Mouse (Mus musculus) liver, adult 2 months (tissue): ENCODE measurements around the gene Emilin3. TPM values are rescaled to one million over a fixed set of nuclear protein-coding genes. Genes with fewer than 3 reads are reported as not detected.

Source experiments
- DNase-seq: peaks from one replicate; pipeline ENCODE4 v3.0.0-alpha.2; 2011; ENCODE audit warnings: low read depth, low spot score; ENCODE audit errors: extremely low read depth
- H3K27ac ChIP-seq: fragments of 200-500 bp; replicated peaks from 2 replicates; pipeline ENCODE4 v1.5.1; 2012; ENCODE audit warnings: low read depth, mild to moderate bottlenecking, control low read depth, inconsistent platforms, low read length; ENCODE audit not compliant: insufficient read depth
- H3K27me3 ChIP-seq: fragments of 200-500 bp; 2 replicates; pipeline ENCODE4 v1.6.1; 2012; ENCODE audit warnings: mild to moderate bottlenecking, moderate library complexity, low read length, inconsistent platforms; ENCODE audit not compliant: control insufficient read depth, insufficient read depth
- H3K36me3 ChIP-seq: fragments of 200-500 bp; 2 replicates; pipeline ENCODE4 v1.6.1; 2012; ENCODE audit warnings: low read length, inconsistent platforms; ENCODE audit not compliant: control insufficient read depth, insufficient read depth
- H3K4me1 ChIP-seq: fragments of 200-500 bp; 2 replicates; pipeline ENCODE4 v1.6.1; 2011; ENCODE audit warnings: low read length; ENCODE audit not compliant: control insufficient read depth, insufficient read depth
- H3K4me3 ChIP-seq: fragments of 200-500 bp; 2 replicates; pipeline ENCODE4 v1.5.1; 2011; ENCODE audit warnings: low read depth, mild to moderate bottlenecking, control low read depth, low read length, moderate library complexity; ENCODE audit not compliant: insufficient read depth
- H3K79me2 ChIP-seq: fragments of 200-500 bp; 2 replicates; pipeline ENCODE4 v1.6.1; 2012; ENCODE audit warnings: inconsistent platforms, mild to moderate bottlenecking, low read length, moderate library complexity; ENCODE audit not compliant: control insufficient read depth, insufficient read depth
- H3K9ac ChIP-seq: fragments of 200-500 bp; 2 replicates; pipeline ENCODE4 v1.6.1; 2012; ENCODE audit warnings: low read depth, mild to moderate bottlenecking, control low read depth, inconsistent platforms, low read length
- CTCF ChIP-seq: fragments of 200-500 bp; IDR thresholded peaks from 2 replicates; pipeline ENCODE4 v1.5.1; 2011; ENCODE audit warnings: low read depth, low read length, control low read depth
- POLR2A ChIP-seq: fragments of 200-500 bp; IDR thresholded peaks from 2 replicates; pipeline ENCODE4 v1.6.1; 2011; ENCODE audit warnings: low read length, control low read depth; ENCODE audit not compliant: insufficient read depth; ENCODE audit errors: extremely low read depth
- WGBS: fragments of 180-500 bp; shearing (Covaris S2); methylation state at CpG from one replicate; pipeline ENCODE4 v1.1.7; 2018; 5-methylcytosine and 5-hydroxymethylcytosine counted together
- polyA plus RNA-seq: library from polyadenylated mRNA; depleted of rRNA; stranded (reverse); fragments of >200 nt; gene quantifications from 2 replicates; pipeline ENCODE4 v1.2.3, GENCODE M21; 2012
- total RNA-seq: library from RNA; depleted of rRNA; stranded (reverse); fragments of >200 nt; gene quantifications from 2 replicates; pipeline ENCODE4 v1.2.3, GENCODE M21; 2014

The Emilin3 gene
- total and polyA plus RNA-seq, 2 experiments, result not detected

GRCm38 (mm10) chr2:160905301-160905700 is 6.8 kb downstream of the Emilin3 start:
- no peak overlapping the region for H3K27ac ChIP-seq
- TF ChIP-seq POLR2A, result no peak
- no peak for TF ChIP-seq CTCF
- no peak for DNase-seq
- H3K79me2 ChIP-seq, result no peaks in the 10 kb centered on the region
- H3K27me3 ChIP-seq, result no peaks in the 10 kb centered on the region
- H3K36me3 ChIP-seq, result no peaks in the 10 kb centered on the region
- H3K9ac ChIP-seq, result no peak overlapping the region
- 96% methylated on average over 12 of the region's 12 CpGs for WGBS
- no peak overlapping the region for H3K4me3 ChIP-seq
- no peaks in the 10 kb centered on the region for H3K4me1 ChIP-seq

DNA sequence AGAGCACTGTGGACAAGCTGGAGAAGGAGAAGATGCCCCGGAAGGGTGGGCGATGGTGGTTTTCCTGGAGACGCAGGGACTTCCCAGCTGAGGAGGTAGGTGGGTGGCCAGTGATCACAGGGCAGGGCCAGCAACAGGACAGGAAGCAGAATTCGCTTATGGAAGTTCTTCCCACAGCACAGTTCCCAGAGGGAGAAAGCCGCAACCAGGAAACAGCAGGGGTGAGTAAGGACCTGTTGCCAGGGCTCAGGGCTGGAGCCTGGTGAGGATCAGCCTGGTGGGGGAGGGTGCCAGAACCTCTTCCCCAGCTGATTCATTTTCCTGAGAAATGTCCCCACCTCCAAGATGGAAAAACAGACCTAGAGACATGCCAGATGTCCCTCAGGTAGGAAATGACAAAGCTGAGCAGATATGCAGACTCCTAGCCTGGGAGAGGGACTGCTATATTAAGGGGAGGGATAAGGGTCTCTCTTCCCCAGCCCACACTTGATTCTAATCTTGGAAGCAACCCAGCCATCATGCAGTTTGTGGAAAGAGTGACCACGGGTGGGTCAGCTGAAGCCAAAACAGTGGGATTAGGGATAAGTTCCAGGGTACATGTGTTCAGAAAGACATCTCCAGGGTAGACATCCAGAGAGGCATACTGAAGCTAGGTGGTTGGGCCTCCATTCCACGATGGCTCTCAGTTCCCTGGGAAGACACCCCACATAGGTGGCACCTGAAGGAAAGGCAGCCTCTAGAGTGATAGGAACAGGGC is 10.3 kb downstream of the Emilin3 start:
- Histone ChIP-seq H3K79me2 (no peaks in the 10 kb centered on the region), H3K4me3 (no peak overlapping the region), H3K27me3 (no peaks in the 10 kb centered on the region), H3K9ac (no peak overlapping the region), H3K36me3 (peaks cover 7% of the 10 kb centered on the region; the same call in 1 of the 2 replicates), H3K4me1 (no peaks in the 10 kb centered on the region), H3K27ac (no peak overlapping the region)
- TF ChIP-seq POLR2A (no peak), CTCF (no peak)
- no peak for DNase-seq
- WGBS, result 82% methylated on average over 7 of the region's 7 CpGs

- TF ChIP-seq POLR2A (no peak), CTCF (no peak)
- Histone ChIP-seq H3K27me3 (no peaks in the 10 kb centered on the region), H3K4me1 (no peaks in the 10 kb centered on the region), H3K79me2 (no peaks in the 10 kb centered on the region), H3K9ac (no peak overlapping the region), H3K4me3 (no peak overlapping the region), H3K27ac (no peak overlapping the region), H3K36me3 (peaks cover 2% of the 10 kb centered on the region; the same call in 1 of the 2 replicates)
- 89% methylated on average over 9 of the region's 9 CpGs for WGBS
- no peak for DNase-seq
These were observed 20.4 kb downstream of the Emilin3 start for GRCm38 (mm10) chr2:160891697-160892096.

DNA sequence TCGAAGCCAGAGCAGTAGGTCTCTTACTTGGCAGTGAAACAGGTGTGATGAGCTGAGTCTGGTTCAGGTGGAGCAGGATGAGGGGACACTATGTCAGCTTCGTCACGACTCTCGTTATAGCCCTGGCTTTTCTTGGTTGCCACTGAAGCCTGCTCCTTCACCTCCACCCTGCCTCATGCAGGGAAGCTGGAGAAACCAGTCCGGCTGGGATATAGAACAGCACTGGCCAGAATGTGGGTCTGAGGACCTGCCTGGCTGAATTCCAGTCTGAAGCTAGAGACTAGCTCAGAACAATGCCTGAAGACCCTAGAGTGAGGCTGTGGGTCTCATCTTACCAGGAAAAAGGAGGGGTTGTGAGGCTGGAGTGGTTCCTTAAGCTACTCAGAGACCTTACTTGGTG is 21.1 kb downstream of the Emilin3 start:
- Histone ChIP-seq H3K79me2 (no peaks in the 10 kb centered on the region), H3K27ac (no peak overlapping the region), H3K36me3 (peaks cover 2% of the 10 kb centered on the region; the same call in 1 of the 2 replicates), H3K27me3 (no peaks in the 10 kb centered on the region), H3K9ac (no peak overlapping the region), H3K4me3 (no peak overlapping the region), H3K4me1 (no peaks in the 10 kb centered on the region)
- no peak for DNase-seq
- TF ChIP-seq POLR2A (no peak), CTCF (no peak)
- WGBS, result 81% methylated on average over 5 of the region's 5 CpGs

GRCm38 (mm10) chr2:160887859-160888258 is 24.3 kb downstream of the Emilin3 start:
- no peaks in the 10 kb centered on the region for H3K27me3 ChIP-seq
- peak; percentile 72 for DNase-seq
- 3% methylated on average over 26 of the region's 26 CpGs for WGBS
- no peaks in the 10 kb centered on the region for H3K4me1 ChIP-seq
- no peaks in the 10 kb centered on the region for H3K79me2 ChIP-seq
- H3K36me3 ChIP-seq, result no peaks in the 10 kb centered on the region
- H3K4me3 ChIP-seq, result peak overlapping the region; percentile 55
- TF ChIP-seq POLR2A, result no peak
- TF ChIP-seq CTCF, result no peak
- H3K27ac ChIP-seq, result peak overlapping the region; percentile 5; the same call in 1 of the 2 replicates
- H3K9ac ChIP-seq, result peak overlapping the region; percentile 43

GRCm38 (mm10) chr2:160887284-160887683 is 24.8 kb downstream of the Emilin3 start:
- no peaks in the 10 kb centered on the region for H3K36me3 ChIP-seq
- peak overlapping the region; percentile 43 for H3K9ac ChIP-seq
- H3K79me2 ChIP-seq, result no peaks in the 10 kb centered on the region
- peak overlapping the region; percentile 55; the same call in 1 of the 2 replicates for H3K4me3 ChIP-seq
- H3K4me1 ChIP-seq, result no peaks in the 10 kb centered on the region
- TF ChIP-seq POLR2A (no peak), CTCF (peak; percentile 91)
- WGBS, result 2% methylated on average over 11 of the region's 11 CpGs
- DNase-seq, result peak; percentile 70
- no peaks in the 10 kb centered on the region for H3K27me3 ChIP-seq
- H3K27ac ChIP-seq, result no peak overlapping the region; the same call in 1 of the 2 replicates
